Mouse (Mus musculus): ENCODE results near the gene Ngb.

GRCm38 (mm10) chr12:87148136-87148535 lies 45.8 kb upstream of the Ngb start:
- TF ChIP-seq POLR2A (IDR thresholded peaks at IDR 0.05; ENCODE audit: insufficient read depth, low read length) (no peak), EP300 (IDR thresholded peaks at IDR 0.05; ENCODE audit: insufficient read depth, low read depth, low read length) (no peak)
